Comparison of ENCODE assay signal across 8 mouse cellular contexts in the genomic region with DNA sequence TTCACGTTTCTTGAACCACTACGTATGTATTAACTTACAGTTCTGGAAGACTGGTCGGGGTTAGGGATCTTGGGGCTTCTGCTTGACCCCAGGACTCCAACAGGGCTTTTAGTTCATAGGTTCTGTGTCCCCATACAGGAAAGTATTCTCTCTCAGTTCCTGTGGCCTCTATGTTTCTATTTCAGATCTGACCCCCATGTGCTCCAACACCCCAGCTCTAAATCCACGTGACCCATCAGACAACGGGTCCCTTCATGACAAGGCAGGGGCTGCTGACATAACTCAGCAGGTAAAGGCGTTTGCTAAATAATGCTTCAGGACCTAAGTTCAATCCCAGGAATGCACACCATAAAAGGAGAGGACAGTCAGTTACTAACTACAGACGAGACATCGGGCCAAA. TPM values are rescaled to one million over a fixed set of nuclear protein-coding genes. Genes with fewer than 3 reads are reported as not detected.
DNase-seq lines count a peak whose midpoint lies in the region; ATAC-seq and TF ChIP-seq lines count a peak whose summit lies in the region.

No protein-coding gene starts in this region.

- H3K4me1 ChIP-seq in kidney, embryonic 16.5 days (ENCODE audit: insufficient read depth, low read length) = peaks cover 35% of the 10 kb centered on the region
- H3K4me1 ChIP-seq in kidney, adult 2 months (ENCODE audit: control insufficient read depth, insufficient read depth, low read length) = peaks cover 17% of the 10 kb centered on the region; the same call in 1 of the 2 replicates
- H3K4me1 ChIP-seq in embryonic fibroblast, embryonic 13.5 days (ENCODE audit: control insufficient read depth, insufficient read depth, low read length) = peaks cover 12% of the 10 kb centered on the region
- peaks cover 10% of the 10 kb centered on the region; the same call in 1 of the 2 replicates for H3K4me1 ChIP-seq in hindbrain, postnatal 0 days (ENCODE audit: insufficient read depth, low read length)
- H3K4me1 ChIP-seq in midbrain, postnatal 0 days (ENCODE audit: insufficient read depth, low read length) = peaks cover 5% of the 10 kb centered on the region; the same call in 1 of the 2 replicates

- WGBS in kidney, embryonic 16.5 days = 75% methylated on average over 8 of the region's 8 CpGs
- 56% methylated on average over 8 of the region's 8 CpGs for WGBS in kidney, adult 2 months
- 86% methylated on average over 8 of the region's 8 CpGs for WGBS in hindbrain, postnatal 0 days
- 83% methylated on average over 8 of the region's 8 CpGs for WGBS in midbrain, postnatal 0 days

- peak overlapping the region; percentile 69 for H3K9ac ChIP-seq in kidney, embryonic 16.5 days (replicated peaks; ENCODE audit: low read length)
- H3K9ac ChIP-seq in hindbrain, postnatal 0 days (replicated peaks; ENCODE audit: low read length) = no peak overlapping the region
- no peak overlapping the region for H3K9ac ChIP-seq in midbrain, postnatal 0 days (replicated peaks; ENCODE audit: low read length, poor library complexity, severe bottlenecking)

- peaks cover 7% of the 10 kb centered on the region; the same call in 1 of the 2 replicates for H3K36me3 ChIP-seq in kidney, embryonic 16.5 days (ENCODE audit: insufficient read depth, low read length)
- no peaks in the 10 kb centered on the region for H3K36me3 ChIP-seq in kidney, adult 2 months (ENCODE audit: control insufficient read depth, insufficient read depth, low read length)
- H3K36me3 ChIP-seq in hindbrain, postnatal 0 days (ENCODE audit: insufficient read depth, low read length) = peaks cover 6% of the 10 kb centered on the region
- H3K36me3 ChIP-seq in midbrain, postnatal 0 days (ENCODE audit: insufficient read depth, low read length) = peaks cover 12% of the 10 kb centered on the region

- H3K4me3 ChIP-seq in kidney, embryonic 16.5 days (ENCODE audit: low read length) = peak overlapping the region; percentile 82
- no peak overlapping the region for H3K4me3 ChIP-seq in kidney, adult 2 months (ENCODE audit: insufficient read depth, low read depth, low read length)
- H3K4me3 ChIP-seq in embryonic fibroblast, embryonic 13.5 days (ENCODE audit: insufficient read depth, low read length) = peak overlapping the region; percentile 80
- H3K4me3 ChIP-seq in hindbrain, postnatal 0 days (ENCODE audit: low read length) = peak overlapping the region; percentile 88
- H3K4me3 ChIP-seq in midbrain, postnatal 0 days (ENCODE audit: low read depth, low read length) = peak overlapping the region; percentile 94

- no peaks in the 10 kb centered on the region for H3K27me3 ChIP-seq in kidney, embryonic 16.5 days (ENCODE audit: insufficient read depth, low read length)
- no peaks in the 10 kb centered on the region for H3K27me3 ChIP-seq in kidney, adult 2 months (replicated peaks; ENCODE audit: control insufficient read depth, insufficient read depth, low read length)
- no peaks in the 10 kb centered on the region for H3K27me3 ChIP-seq in hindbrain, postnatal 0 days (ENCODE audit: insufficient read depth, low read length)
- no peaks in the 10 kb centered on the region for H3K27me3 ChIP-seq in midbrain, postnatal 0 days (ENCODE audit: insufficient read depth, low read length)

- no peak for TF ChIP-seq POLR2A in kidney, adult 2 months (IDR thresholded peaks at IDR 0.05; ENCODE audit: low read depth, low read length)
- no peak for TF ChIP-seq POLR2A in embryonic fibroblast, embryonic 13.5 days (IDR thresholded peaks at IDR 0.05; ENCODE audit: low read depth, low read length)

- no peak overlapping the region for H3K27ac ChIP-seq in kidney, embryonic 16.5 days (ENCODE audit: low read length)
- H3K27ac ChIP-seq in kidney, adult 2 months (ENCODE audit: insufficient read depth, low read depth, low read length) = no peak overlapping the region
- H3K27ac ChIP-seq in embryonic fibroblast, embryonic 13.5 days (ENCODE audit: insufficient read depth, low read length) = no peak overlapping the region
- no peak overlapping the region for H3K27ac ChIP-seq in hindbrain, postnatal 0 days
- H3K27ac ChIP-seq in midbrain, postnatal 0 days (ENCODE audit: low read depth, low read length) = no peak overlapping the region

- H3K9me3 ChIP-seq in kidney, embryonic 16.5 days (ENCODE audit: low read length) = no peaks in the 10 kb centered on the region
- no peaks in the 10 kb centered on the region for H3K9me3 ChIP-seq in hindbrain, postnatal 0 days (ENCODE audit: low read length)
- H3K9me3 ChIP-seq in midbrain, postnatal 0 days (ENCODE audit: low read length) = no peaks in the 10 kb centered on the region

- TF ChIP-seq CTCF in kidney, adult 2 months (conservative IDR thresholded peaks at IDR 0.05; ENCODE audit: insufficient read depth, insufficient read length, low read depth, low read length) = no peak
- TF ChIP-seq CTCF in embryonic fibroblast, embryonic 13.5 days (IDR thresholded peaks at IDR 0.05; ENCODE audit: borderline replicate concordance, insufficient read depth, low read length) = no peak
- TF ChIP-seq CTCF in hindbrain, postnatal 0 days (IDR thresholded peaks at IDR 0.05; ENCODE audit: low read depth) = no peak
- no peak for TF ChIP-seq CTCF in midbrain, postnatal 0 days (IDR thresholded peaks at IDR 0.05)

- peak overlapping the region; percentile 83 for H3K4me2 ChIP-seq in kidney, embryonic 16.5 days (replicated peaks; ENCODE audit: low read depth, low read length)
- peak overlapping the region; percentile 61 for H3K4me2 ChIP-seq in hindbrain, postnatal 0 days (ENCODE audit: low read depth, low read length)
- H3K4me2 ChIP-seq in midbrain, postnatal 0 days (ENCODE audit: low read depth, low read length, poor library complexity, severe bottlenecking) = peak overlapping the region; percentile 86

- DNase-seq in kidney, adult 2 months = no peak
- DNase-seq in hindbrain, postnatal 0 days (ENCODE audit: low spot score) = no peak
- no peak for DNase-seq in midbrain, postnatal 0 days (ENCODE audit: low spot score)
- DNase-seq in spleen, postnatal 10 days (ENCODE audit: low spot score in 2 of 2) = no peak
- no peak for DNase-seq in thymus, postnatal 4 days

- ATAC-seq in kidney, embryonic 16.5 days (ENCODE audit: low FRiP score, low TSS enrichment) = no peak
- no peak for ATAC-seq in hindbrain, postnatal 0 days
- ATAC-seq in midbrain, postnatal 0 days (ENCODE audit: low FRiP score) = no peak
- ATAC-seq in activated CD4-positive, CD25-positive, alpha-beta regulatory T cell, adult 4 months = no peak

RNA-seq across cellular contexts. Expression of gene Mrpl34, which starts 1.0 kb away (rescaled TPM):
- polyA plus RNA-seq in kidney, embryonic 16.5 days (2015; fragmentation: Nextera tagmentation; extraction: Ambion mirVana) = 170 and 178 TPM in 2 replicates
- polyA plus RNA-seq in kidney, adult 2 months (2012; rRNA removed) = 168 and 186 TPM in 2 replicates
- 36.9 and 50.5 TPM in 2 replicates for polyA plus RNA-seq in embryonic fibroblast, embryonic 13.5 days (2011; ENCODE audit: insufficient read length, low read depth, missing spikeins)
- total RNA-seq in hindbrain, postnatal 0 days (2014; rRNA removed) = 77.9 and 127 TPM in 2 replicates
- 155 and 164 TPM in 2 replicates for polyA plus RNA-seq in hindbrain, postnatal 0 days (2015; fragmentation: Nextera tagmentation; extraction: Ambion mirVana)
- 105 and 119 TPM in 2 replicates for total RNA-seq in midbrain, postnatal 0 days (2014; rRNA removed)
- 163 and 165 TPM in 2 replicates for polyA plus RNA-seq in midbrain, postnatal 0 days (2015; fragmentation: Nextera tagmentation; extraction: Ambion mirVana)
- 100 to 1,000 TPM in 1 of 2 experiments, 10 to 100 TPM in 1; 70.3 to 101 TPM for polyA plus RNA-seq in activated CD4-positive, CD25-positive, alpha-beta regulatory T cell, adult 4 months (2017; shearing (Covaris generic))

RNA-seq across cellular contexts. Expression of gene Abhd8, which starts 2.3 kb away (rescaled TPM):
- polyA plus RNA-seq in kidney, embryonic 16.5 days (2015; fragmentation: Nextera tagmentation; extraction: Ambion mirVana) = 41.9 and 46.6 TPM in 2 replicates
- 29.8 and 38.3 TPM in 2 replicates for polyA plus RNA-seq in kidney, adult 2 months (2012; rRNA removed)
- 19.4 and 20.9 TPM in 2 replicates for polyA plus RNA-seq in embryonic fibroblast, embryonic 13.5 days (2011; ENCODE audit: insufficient read length, low read depth, missing spikeins)
- 325 and 330 TPM in 2 replicates for total RNA-seq in hindbrain, postnatal 0 days (2014; rRNA removed)
- polyA plus RNA-seq in hindbrain, postnatal 0 days (2015; fragmentation: Nextera tagmentation; extraction: Ambion mirVana) = 190 and 195 TPM in 2 replicates
- 289 and 323 TPM in 2 replicates for total RNA-seq in midbrain, postnatal 0 days (2014; rRNA removed)
- polyA plus RNA-seq in midbrain, postnatal 0 days (2015; fragmentation: Nextera tagmentation; extraction: Ambion mirVana) = 205 and 213 TPM in 2 replicates
- 10 to 100 TPM; 24.7 to 29.0 TPM for polyA plus RNA-seq in activated CD4-positive, CD25-positive, alpha-beta regulatory T cell, adult 4 months (2017; shearing (Covaris generic))

RNA-seq across cellular contexts. Expression of gene Dda1, which starts 3.3 kb away (rescaled TPM):
- polyA plus RNA-seq in kidney, embryonic 16.5 days (2015; fragmentation: Nextera tagmentation; extraction: Ambion mirVana) = 110 and 115 TPM in 2 replicates
- 61.5 and 62.6 TPM in 2 replicates for polyA plus RNA-seq in kidney, adult 2 months (2012; rRNA removed)
- 63.1 and 70.4 TPM in 2 replicates for polyA plus RNA-seq in embryonic fibroblast, embryonic 13.5 days (2011; ENCODE audit: insufficient read length, low read depth, missing spikeins)
- 191 and 195 TPM in 2 replicates for total RNA-seq in hindbrain, postnatal 0 days (2014; rRNA removed)
- polyA plus RNA-seq in hindbrain, postnatal 0 days (2015; fragmentation: Nextera tagmentation; extraction: Ambion mirVana) = 241 and 246 TPM in 2 replicates
- total RNA-seq in midbrain, postnatal 0 days (2014; rRNA removed) = 187 and 211 TPM in 2 replicates
- 267 and 269 TPM in 2 replicates for polyA plus RNA-seq in midbrain, postnatal 0 days (2015; fragmentation: Nextera tagmentation; extraction: Ambion mirVana)
- polyA plus RNA-seq in activated CD4-positive, CD25-positive, alpha-beta regulatory T cell, adult 4 months (2017; shearing (Covaris generic)) = 10 to 100 TPM; 26.8 to 30.6 TPM

RNA-seq across cellular contexts. Expression of gene Ano8, which starts 20.0 kb away (rescaled TPM):
- polyA plus RNA-seq in kidney, embryonic 16.5 days (2015; fragmentation: Nextera tagmentation; extraction: Ambion mirVana) = 0.81 and 1.0 TPM in 2 replicates
- polyA plus RNA-seq in kidney, adult 2 months (2012; rRNA removed) = 12.6 and 15.2 TPM in 2 replicates
- polyA plus RNA-seq in embryonic fibroblast, embryonic 13.5 days (2011; ENCODE audit: insufficient read length, low read depth, missing spikeins) = 15.4 and 15.6 TPM in 2 replicates
- total RNA-seq in hindbrain, postnatal 0 days (2014; rRNA removed) = 78.6 and 80.5 TPM in 2 replicates
- 4.7 and 5.3 TPM in 2 replicates for polyA plus RNA-seq in hindbrain, postnatal 0 days (2015; fragmentation: Nextera tagmentation; extraction: Ambion mirVana)
- total RNA-seq in midbrain, postnatal 0 days (2014; rRNA removed) = 81.6 and 82.2 TPM in 2 replicates
- 5.4 and 5.6 TPM in 2 replicates for polyA plus RNA-seq in midbrain, postnatal 0 days (2015; fragmentation: Nextera tagmentation; extraction: Ambion mirVana)
- under 1 TPM in 1 of 2 experiments, not detected in 1; 0.24 TPM for polyA plus RNA-seq in activated CD4-positive, CD25-positive, alpha-beta regulatory T cell, adult 4 months (2017; shearing (Covaris generic))

RNA-seq across cellular contexts. Expression of gene Gtpbp3, which starts 22.2 kb away (rescaled TPM):
- 22.2 and 22.5 TPM in 2 replicates for polyA plus RNA-seq in kidney, embryonic 16.5 days (2015; fragmentation: Nextera tagmentation; extraction: Ambion mirVana)
- polyA plus RNA-seq in kidney, adult 2 months (2012; rRNA removed) = 20.2 and 25.0 TPM in 2 replicates
- 10.5 and 12.5 TPM in 2 replicates for polyA plus RNA-seq in embryonic fibroblast, embryonic 13.5 days (2011; ENCODE audit: insufficient read length, low read depth, missing spikeins)
- 36.1 and 58.5 TPM in 2 replicates for total RNA-seq in hindbrain, postnatal 0 days (2014; rRNA removed)
- 12.1 and 15.5 TPM in 2 replicates for polyA plus RNA-seq in hindbrain, postnatal 0 days (2015; fragmentation: Nextera tagmentation; extraction: Ambion mirVana)
- total RNA-seq in midbrain, postnatal 0 days (2014; rRNA removed) = 28.0 and 31.5 TPM in 2 replicates
- polyA plus RNA-seq in midbrain, postnatal 0 days (2015; fragmentation: Nextera tagmentation; extraction: Ambion mirVana) = 11.4 and 11.5 TPM in 2 replicates
- 1 to 10 TPM; 3.9 to 5.1 TPM for polyA plus RNA-seq in activated CD4-positive, CD25-positive, alpha-beta regulatory T cell, adult 4 months (2017; shearing (Covaris generic))
